Mouse (Mus musculus): ENCODE data around the gene Col23a1. TPM values are rescaled to one million over a fixed set of nuclear protein-coding genes. Genes with fewer than 3 reads are reported as not detected.

Gene Col23a1
- total and polyA plus RNA-seq, 3 experiments, result 0.01 to 0.55 TPM; not detected in 1

DNA sequence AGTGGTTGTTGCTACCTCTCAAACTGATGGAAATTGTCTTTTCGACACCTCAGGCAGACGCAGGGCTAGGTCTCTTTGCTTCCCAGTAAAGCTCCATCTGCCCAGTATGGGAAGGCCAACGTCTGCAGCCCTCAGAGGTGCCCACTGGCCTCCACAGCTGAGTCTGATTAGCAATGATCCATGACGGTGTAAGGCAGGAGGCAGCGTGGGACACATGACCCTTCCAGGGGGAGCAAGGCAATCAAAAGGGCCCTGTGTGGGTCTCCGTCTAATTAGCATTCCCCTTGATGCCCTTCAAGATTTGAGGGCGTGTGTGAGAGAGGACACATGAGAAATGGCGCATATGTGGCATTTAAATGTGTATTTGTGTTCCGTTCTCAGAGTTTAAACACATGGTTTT, 199.1 kb downstream of the Col23a1 start:
- no peaks in the 10 kb centered on the region for H3K4me1 ChIP-seq (ENCODE audit: insufficient read depth, low read depth, low read length)

DNA sequence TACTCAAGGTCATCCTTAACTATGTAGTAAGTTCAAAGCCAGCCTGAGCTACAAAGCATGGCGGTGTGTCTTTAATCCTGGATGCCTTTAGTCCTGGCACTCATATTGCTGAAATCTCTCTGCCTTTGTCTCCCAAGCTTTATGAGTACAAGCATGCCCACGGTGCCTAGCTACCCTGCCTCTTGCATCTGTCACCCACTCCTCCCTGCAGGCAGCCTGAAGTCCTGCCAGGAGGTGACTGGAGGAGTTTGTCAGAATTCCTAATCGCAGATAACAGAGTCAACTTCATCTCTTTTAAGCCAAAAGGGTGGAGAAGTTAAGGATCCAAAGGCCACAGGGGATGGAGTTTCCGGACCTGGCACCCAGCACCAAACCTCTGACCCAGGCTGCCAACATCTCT, 203.7 kb downstream of the Col23a1 start:
- Histone ChIP-seq H3K4me1 (ENCODE audit: insufficient read depth, low read depth, low read length) (no peaks in the 10 kb centered on the region), H3K4me3 (ENCODE audit: low read depth, low read length) (no peak overlapping the region), H3K27me3 (ENCODE audit: insufficient read depth, low read length) (peaks cover 5% of the 10 kb centered on the region; the same call in 1 of the 2 replicates), H3K36me3 (replicated peaks) (no peaks in the 10 kb centered on the region), H3K9me3 (replicated peaks) (no peaks in the 10 kb centered on the region)
- no peak for DNase-seq (ENCODE audit: low spot score)
- ATAC-seq (ENCODE audit: extremely low read depth, insufficient number of reproducible peaks, low FRiP score, poor library complexity, severe bottlenecking), result no peak
- TF ChIP-seq GATA1 (IDR thresholded peaks at IDR 0.05; ENCODE audit: borderline replicate concordance, low read length), result no peak
- no peak for TF ChIP-seq GATA2 (IDR thresholded peaks at IDR 0.05; ENCODE audit: borderline replicate concordance, low read depth, low read length)
- TF ChIP-seq TAL1 (conservative IDR thresholded peaks at IDR 0.05; ENCODE audit: low read depth, low read length), result no peak
- TF ChIP-seq POLR2AphosphoS5 (IDR thresholded peaks at IDR 0.05; ENCODE audit: insufficient replicate concordance, low read depth, low read length), result no peak
- TF ChIP-seq CTCF (IDR thresholded peaks at IDR 0.05; ENCODE audit: low read depth, low read length), result no peak

More for the DNA sequence above, 199.1 kb downstream of the Col23a1 start:
- no peak for TF ChIP-seq GATA1 (IDR thresholded peaks at IDR 0.05; ENCODE audit: borderline replicate concordance, low read length)
- TF ChIP-seq TAL1 (conservative IDR thresholded peaks at IDR 0.05; ENCODE audit: low read depth, low read length), result no peak
- TF ChIP-seq GATA2 (IDR thresholded peaks at IDR 0.05; ENCODE audit: borderline replicate concordance, low read depth, low read length), result no peak
- TF ChIP-seq CTCF (IDR thresholded peaks at IDR 0.05; ENCODE audit: low read depth, low read length), result no peak
- TF ChIP-seq POLR2AphosphoS5 (IDR thresholded peaks at IDR 0.05; ENCODE audit: insufficient replicate concordance, low read depth, low read length), result no peak
- H3K9me3 ChIP-seq (replicated peaks), result no peaks in the 10 kb centered on the region
- H3K27me3 ChIP-seq (ENCODE audit: insufficient read depth, low read length), result peaks cover 5% of the 10 kb centered on the region
- DNase-seq (ENCODE audit: low spot score), result no peak
- no peaks in the 10 kb centered on the region for H3K36me3 ChIP-seq (replicated peaks)
- ATAC-seq (ENCODE audit: extremely low read depth, insufficient number of reproducible peaks, low FRiP score, poor library complexity, severe bottlenecking), result no peak
- no peak overlapping the region for H3K4me3 ChIP-seq (ENCODE audit: low read depth, low read length)

DNA sequence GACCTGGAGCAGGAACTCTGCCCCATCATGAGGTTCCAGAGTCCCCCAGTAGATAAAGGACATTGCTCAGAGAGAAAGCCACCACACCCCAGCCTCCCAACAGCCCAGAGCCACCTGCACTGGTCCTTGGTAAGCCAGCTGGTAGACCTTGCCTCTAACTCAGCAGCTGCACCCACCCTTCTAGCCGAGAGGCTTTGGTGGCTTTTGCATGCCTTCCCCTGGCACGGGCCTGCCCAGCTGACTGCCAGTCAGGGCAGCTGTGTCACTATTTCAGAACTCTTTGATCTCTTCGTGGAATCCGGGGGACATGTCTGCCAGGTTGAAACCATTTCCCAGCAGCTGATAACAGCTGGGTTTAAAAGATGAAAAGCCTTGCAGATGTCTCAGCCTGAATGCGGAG, 204.5 kb downstream of the Col23a1 start:
- H3K27me3 ChIP-seq (ENCODE audit: insufficient read depth, low read length), result peaks cover 5% of the 10 kb centered on the region; the same call in 1 of the 2 replicates
- no peak for ATAC-seq (ENCODE audit: extremely low read depth, insufficient number of reproducible peaks, low FRiP score, poor library complexity, severe bottlenecking)
- DNase-seq (ENCODE audit: low spot score), result no peak
- no peak overlapping the region for H3K4me3 ChIP-seq (ENCODE audit: low read depth, low read length)
- no peaks in the 10 kb centered on the region for H3K9me3 ChIP-seq (replicated peaks)
- H3K36me3 ChIP-seq (replicated peaks), result no peaks in the 10 kb centered on the region
- TF ChIP-seq GATA1 (IDR thresholded peaks at IDR 0.05; ENCODE audit: borderline replicate concordance, low read length), result no peak
- TF ChIP-seq GATA2 (IDR thresholded peaks at IDR 0.05; ENCODE audit: borderline replicate concordance, low read depth, low read length), result no peak
- TF ChIP-seq CTCF (IDR thresholded peaks at IDR 0.05; ENCODE audit: low read depth, low read length), result no peak
- TF ChIP-seq POLR2AphosphoS5 (IDR thresholded peaks at IDR 0.05; ENCODE audit: insufficient replicate concordance, low read depth, low read length), result no peak
- no peak for TF ChIP-seq TAL1 (conservative IDR thresholded peaks at IDR 0.05; ENCODE audit: low read depth, low read length)
- no peaks in the 10 kb centered on the region for H3K4me1 ChIP-seq (ENCODE audit: insufficient read depth, low read depth, low read length)

DNA sequence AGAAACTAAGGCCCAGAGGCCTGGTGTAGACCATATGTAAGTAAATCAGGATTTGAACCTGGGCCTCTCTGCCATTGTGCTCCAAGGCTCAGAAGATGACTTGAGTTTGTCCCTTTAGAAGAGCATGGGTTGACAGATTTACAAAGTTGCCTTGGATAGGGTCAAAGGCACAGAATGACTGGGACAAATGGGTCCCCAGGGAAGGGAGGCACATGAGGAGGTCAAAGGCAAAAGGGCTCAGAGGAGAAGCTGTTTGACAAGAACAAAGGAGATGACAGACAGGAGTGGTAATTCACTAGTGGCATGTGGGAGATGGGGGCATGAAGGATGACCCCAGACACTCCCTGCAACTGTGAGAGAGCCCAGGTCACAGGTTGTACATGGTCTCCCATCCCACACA, 210.1 kb downstream of the Col23a1 start:
- Histone ChIP-seq H3K4me3 (ENCODE audit: low read depth, low read length) (no peak overlapping the region), H3K4me1 (ENCODE audit: insufficient read depth, low read depth, low read length) (no peaks in the 10 kb centered on the region), H3K27me3 (ENCODE audit: insufficient read depth, low read length) (no peaks in the 10 kb centered on the region; the same call in 1 of the 2 replicates), H3K36me3 (replicated peaks) (no peaks in the 10 kb centered on the region), H3K9me3 (replicated peaks) (no peaks in the 10 kb centered on the region)
- TF ChIP-seq CTCF (IDR thresholded peaks at IDR 0.05; ENCODE audit: low read depth, low read length) (no peak), GATA2 (IDR thresholded peaks at IDR 0.05; ENCODE audit: borderline replicate concordance, low read depth, low read length) (no peak), GATA1 (IDR thresholded peaks at IDR 0.05; ENCODE audit: borderline replicate concordance, low read length) (no peak), POLR2AphosphoS5 (IDR thresholded peaks at IDR 0.05; ENCODE audit: insufficient replicate concordance, low read depth, low read length) (no peak), TAL1 (conservative IDR thresholded peaks at IDR 0.05; ENCODE audit: low read depth, low read length) (no peak)
- ATAC-seq (ENCODE audit: extremely low read depth, insufficient number of reproducible peaks, low FRiP score, poor library complexity, severe bottlenecking) (no peak), DNase-seq (ENCODE audit: low spot score) (no peak)

DNA sequence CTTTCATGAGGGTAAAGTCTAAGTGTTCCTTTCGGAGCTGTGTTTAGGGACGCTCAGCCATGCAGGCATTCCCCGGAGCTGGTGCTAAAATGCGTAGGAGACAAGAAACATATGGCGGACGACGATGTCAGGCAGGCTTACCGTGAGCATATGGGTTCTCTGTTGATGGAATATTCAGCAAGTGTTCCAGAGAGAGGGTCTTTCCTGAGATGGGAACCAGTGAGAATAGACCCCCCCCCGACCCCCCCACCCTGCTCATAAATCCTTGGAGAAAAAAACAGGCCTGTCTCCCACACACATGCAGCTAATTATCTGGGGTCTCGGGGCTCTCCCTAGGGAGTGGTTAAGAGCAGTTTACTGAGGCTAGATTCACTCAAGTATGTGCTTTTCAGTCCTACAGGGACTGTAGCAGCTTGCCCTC, 212.7 kb downstream of the Col23a1 start:
- Histone ChIP-seq H3K4me3 (ENCODE audit: low read depth, low read length) (no peak overlapping the region), H3K36me3 (replicated peaks) (no peaks in the 10 kb centered on the region), H3K4me1 (ENCODE audit: insufficient read depth, low read depth, low read length) (no peaks in the 10 kb centered on the region), H3K27me3 (ENCODE audit: insufficient read depth, low read length) (no peaks in the 10 kb centered on the region; the same call in 1 of the 2 replicates), H3K9me3 (replicated peaks) (no peaks in the 10 kb centered on the region)
- no peak for TF ChIP-seq CTCF (IDR thresholded peaks at IDR 0.05; ENCODE audit: low read depth, low read length)
- TF ChIP-seq GATA1 (IDR thresholded peaks at IDR 0.05; ENCODE audit: borderline replicate concordance, low read length), result no peak
- TF ChIP-seq POLR2AphosphoS5 (IDR thresholded peaks at IDR 0.05; ENCODE audit: insufficient replicate concordance, low read depth, low read length), result no peak
- TF ChIP-seq TAL1 (conservative IDR thresholded peaks at IDR 0.05; ENCODE audit: low read depth, low read length), result no peak
- TF ChIP-seq GATA2 (IDR thresholded peaks at IDR 0.05; ENCODE audit: borderline replicate concordance, low read depth, low read length), result no peak
- ATAC-seq (ENCODE audit: extremely low read depth, insufficient number of reproducible peaks, low FRiP score, poor library complexity, severe bottlenecking), result no peak
- no peak for DNase-seq (ENCODE audit: low spot score)

DNA sequence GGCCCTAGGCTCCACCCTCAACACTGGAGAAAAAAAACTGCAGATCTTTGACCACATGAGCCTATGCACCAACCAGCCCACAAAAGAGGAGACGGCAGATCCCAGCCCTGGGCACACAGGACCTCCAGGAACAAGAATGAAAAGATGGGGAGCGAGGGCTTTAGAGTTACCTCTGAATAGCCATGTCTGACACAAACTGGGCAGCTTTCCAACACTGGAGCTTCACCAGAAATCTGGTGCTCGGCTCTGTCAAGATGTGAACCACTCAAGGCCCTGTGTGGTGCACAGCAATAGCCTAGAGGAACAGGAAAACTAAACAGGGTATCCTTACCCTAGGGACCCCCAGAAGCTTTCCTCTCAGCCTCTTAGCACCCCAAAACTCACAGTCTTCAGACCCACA, 215.2 kb downstream of the Col23a1 start:
- no peak for ATAC-seq (ENCODE audit: extremely low read depth, insufficient number of reproducible peaks, low FRiP score, poor library complexity, severe bottlenecking)
- peaks cover 4% of the 10 kb centered on the region; the same call in 1 of the 2 replicates for H3K27me3 ChIP-seq (ENCODE audit: insufficient read depth, low read length)

More for the DNA sequence above, 215.2 kb downstream of the Col23a1 start:
- no peak for TF ChIP-seq GATA2 (IDR thresholded peaks at IDR 0.05; ENCODE audit: borderline replicate concordance, low read depth, low read length)
- no peak for TF ChIP-seq POLR2AphosphoS5 (IDR thresholded peaks at IDR 0.05; ENCODE audit: insufficient replicate concordance, low read depth, low read length)
- no peak for TF ChIP-seq CTCF (IDR thresholded peaks at IDR 0.05; ENCODE audit: low read depth, low read length)
- TF ChIP-seq TAL1 (conservative IDR thresholded peaks at IDR 0.05; ENCODE audit: low read depth, low read length), result no peak
- TF ChIP-seq GATA1 (IDR thresholded peaks at IDR 0.05; ENCODE audit: borderline replicate concordance, low read length), result no peak
- Histone ChIP-seq H3K4me3 (ENCODE audit: low read depth, low read length) (no peak overlapping the region), H3K4me1 (ENCODE audit: insufficient read depth, low read depth, low read length) (no peaks in the 10 kb centered on the region), H3K9me3 (replicated peaks) (no peaks in the 10 kb centered on the region), H3K36me3 (replicated peaks) (no peaks in the 10 kb centered on the region)
- DNase-seq (ENCODE audit: low spot score), result no peak
